Mouse (Mus musculus): Measurements from ENCODE around the gene Ccdc114. TPM values are rescaled to one million over a fixed set of nuclear protein-coding genes. Genes with fewer than 3 reads are reported as not detected.

Ccdc114 gene
- polyA plus RNA-seq, 1 experiment from 2014 or later: 4.3 TPM

GRCm38 (mm10) chr7:45981612-45982011 lies 57.7 kb downstream of the Ccdc114 start:
- no peak for ATAC-seq (replicated peaks; ENCODE audit: low FRiP score)
- no peaks in the 10 kb centered on the region for H3K4me1 ChIP-seq (replicated peaks; ENCODE audit: control insufficient read depth, insufficient read depth, low read length)
- H3K36me3 ChIP-seq (ENCODE audit: control insufficient read depth, insufficient read depth, low read length): no peaks in the 10 kb centered on the region
- H3K4me3 ChIP-seq (ENCODE audit: low read depth, low read length): no peak overlapping the region
- no peak for DNase-seq (ENCODE audit: low spot score)
- H3K4me2 ChIP-seq: no peak overlapping the region
- 75% methylated on average over 5 of the region's 5 CpGs for WGBS
- no peak overlapping the region for H3K9ac ChIP-seq (ENCODE audit: low read depth, low read length)
- no peaks in the 10 kb centered on the region for H3K9me3 ChIP-seq (ENCODE audit: control insufficient read depth, low read length)
- no peaks in the 10 kb centered on the region for H3K27me3 ChIP-seq (replicated peaks; ENCODE audit: control insufficient read depth, insufficient read depth, low read length)
- H3K27ac ChIP-seq (ENCODE audit: low read depth, low read length): no peak overlapping the region

GRCm38 (mm10) chr7:45986893-45987292 lies 63.0 kb downstream of the Ccdc114 start:
- 75% methylated on average over 6 of the region's 6 CpGs for WGBS
- H3K27ac ChIP-seq (ENCODE audit: low read depth, low read length): no peak overlapping the region
- no peak overlapping the region for H3K4me3 ChIP-seq (ENCODE audit: low read depth, low read length)
- no peaks in the 10 kb centered on the region for H3K4me1 ChIP-seq (replicated peaks; ENCODE audit: control insufficient read depth, insufficient read depth, low read length)
- H3K4me2 ChIP-seq: no peak overlapping the region
- ATAC-seq (replicated peaks; ENCODE audit: low FRiP score) (no peak), DNase-seq (ENCODE audit: low spot score) (no peak)
- no peaks in the 10 kb centered on the region for H3K9me3 ChIP-seq (ENCODE audit: control insufficient read depth, low read length)
- H3K27me3 ChIP-seq (replicated peaks; ENCODE audit: control insufficient read depth, insufficient read depth, low read length): no peaks in the 10 kb centered on the region
- no peaks in the 10 kb centered on the region for H3K36me3 ChIP-seq (ENCODE audit: control insufficient read depth, insufficient read depth, low read length)
- no peak overlapping the region for H3K9ac ChIP-seq (ENCODE audit: low read depth, low read length)

- no peak for ATAC-seq (replicated peaks; ENCODE audit: low FRiP score)
- no peak for DNase-seq (ENCODE audit: low spot score)
- no peaks in the 10 kb centered on the region for H3K27me3 ChIP-seq (replicated peaks; ENCODE audit: control insufficient read depth, insufficient read depth, low read length)
- H3K9ac ChIP-seq (ENCODE audit: low read depth, low read length): no peak overlapping the region
- WGBS: 70% methylated on average over 1 of the region's 1 CpGs
- H3K36me3 ChIP-seq (ENCODE audit: control insufficient read depth, insufficient read depth, low read length): no peaks in the 10 kb centered on the region
- no peaks in the 10 kb centered on the region for H3K9me3 ChIP-seq (ENCODE audit: control insufficient read depth, low read length)
- no peak overlapping the region for H3K27ac ChIP-seq (ENCODE audit: low read depth, low read length)
- no peak overlapping the region for H3K4me3 ChIP-seq (ENCODE audit: low read depth, low read length)
- H3K4me1 ChIP-seq (replicated peaks; ENCODE audit: control insufficient read depth, insufficient read depth, low read length): no peaks in the 10 kb centered on the region
- no peak overlapping the region for H3K4me2 ChIP-seq
Measured at GRCm38 (mm10) chr7:45988344-45988743, 64.5 kb downstream of the Ccdc114 start.

- H3K27me3 ChIP-seq (replicated peaks; ENCODE audit: control insufficient read depth, insufficient read depth, low read length): no peaks in the 10 kb centered on the region
Measured at GRCm38 (mm10) chr7:45992470-45992869, 68.6 kb downstream of the Ccdc114 start.

More at GRCm38 (mm10) chr7:45992470-45992869, 68.6 kb downstream of the Ccdc114 start:
- DNase-seq (ENCODE audit: low spot score) (no peak), ATAC-seq (replicated peaks; ENCODE audit: low FRiP score) (no peak)
- 66% methylated on average over 8 of the region's 8 CpGs for WGBS
- Histone ChIP-seq H3K9me3 (ENCODE audit: control insufficient read depth, low read length) (no peaks in the 10 kb centered on the region), H3K4me2 (no peak overlapping the region), H3K27ac (ENCODE audit: low read depth, low read length) (no peak overlapping the region), H3K4me3 (ENCODE audit: low read depth, low read length) (no peak overlapping the region), H3K4me1 (replicated peaks; ENCODE audit: control insufficient read depth, insufficient read depth, low read length) (no peaks in the 10 kb centered on the region), H3K9ac (ENCODE audit: low read depth, low read length) (no peak overlapping the region), H3K36me3 (ENCODE audit: control insufficient read depth, insufficient read depth, low read length) (no peaks in the 10 kb centered on the region)

Other genes starting within 250 kb of the Ccdc114 start
- 0.23 TPM in 1 of 2 replicates, not detected in the other for gene Ntn5, start 240.1 kb upstream of the Ccdc114 start, polyA plus RNA-seq (2014; fragmentation: Nextera tagmentation; extraction: Ambion mirVana)
- gene Sec1, start 229.7 kb upstream of the Ccdc114 start, polyA plus RNA-seq (2014; fragmentation: Nextera tagmentation; extraction: Ambion mirVana): 0.30 and 0.33 TPM in 2 replicates
- 1.0 and 1.2 TPM in 2 replicates for gene Car11, start 224.2 kb upstream of the Ccdc114 start, polyA plus RNA-seq (2014; fragmentation: Nextera tagmentation; extraction: Ambion mirVana)
- gene Dbp, start 219.0 kb upstream of the Ccdc114 start, polyA plus RNA-seq (2014; fragmentation: Nextera tagmentation; extraction: Ambion mirVana): 1.8 and 1.9 TPM in 2 replicates
- gene Rpl18, start 208.6 kb upstream of the Ccdc114 start, polyA plus RNA-seq (2014; fragmentation: Nextera tagmentation; extraction: Ambion mirVana): 1,405 and 1,469 TPM in 2 replicates
- 24.2 and 25.6 TPM in 2 replicates for gene Sphk2, start 206.1 kb upstream of the Ccdc114 start, polyA plus RNA-seq (2014; fragmentation: Nextera tagmentation; extraction: Ambion mirVana)
- 0.77 and 1.1 TPM in 2 replicates for gene Fam83e, start 202.9 kb upstream of the Ccdc114 start, polyA plus RNA-seq (2014; fragmentation: Nextera tagmentation; extraction: Ambion mirVana)
- not detected in 2 replicates for gene Spaca4, start 198.3 kb upstream of the Ccdc114 start, polyA plus RNA-seq (2014; fragmentation: Nextera tagmentation; extraction: Ambion mirVana)
- 0.30 and 0.45 TPM in 2 replicates for gene Lmtk3, start 140.3 kb upstream of the Ccdc114 start, polyA plus RNA-seq (2014; fragmentation: Nextera tagmentation; extraction: Ambion mirVana)
- gene Sult2b1, start 139.4 kb upstream of the Ccdc114 start, polyA plus RNA-seq (2014; fragmentation: Nextera tagmentation; extraction: Ambion mirVana): 0.65 and 0.70 TPM in 2 replicates
- gene Cyth2, start 109.5 kb upstream of the Ccdc114 start, polyA plus RNA-seq (2014; fragmentation: Nextera tagmentation; extraction: Ambion mirVana): 67.2 and 69.1 TPM in 2 replicates
- 0.40 and 0.74 TPM in 2 replicates for gene Kcnj14, start 99.3 kb upstream of the Ccdc114 start, polyA plus RNA-seq (2014; fragmentation: Nextera tagmentation; extraction: Ambion mirVana)
- 101 and 106 TPM in 2 replicates for gene Grwd1, start 93.1 kb upstream of the Ccdc114 start, polyA plus RNA-seq (2014; fragmentation: Nextera tagmentation; extraction: Ambion mirVana)
- 54.8 and 60.7 TPM in 2 replicates for gene Kdelr1, start 51.3 kb upstream of the Ccdc114 start, polyA plus RNA-seq (2014; fragmentation: Nextera tagmentation; extraction: Ambion mirVana)
- gene Grin2d, start 45.7 kb upstream of the Ccdc114 start, polyA plus RNA-seq (2014; fragmentation: Nextera tagmentation; extraction: Ambion mirVana): 0.13 and 0.23 TPM in 2 replicates
- gene Syngr4, start 27.4 kb upstream of the Ccdc114 start, polyA plus RNA-seq (2014; fragmentation: Nextera tagmentation; extraction: Ambion mirVana): 1.0 and 1.3 TPM in 2 replicates
- gene Tmem143, start 27.1 kb upstream of the Ccdc114 start, polyA plus RNA-seq (2014; fragmentation: Nextera tagmentation; extraction: Ambion mirVana): 4.0 and 5.8 TPM in 2 replicates
- gene Emp3, start 2.7 kb upstream of the Ccdc114 start, polyA plus RNA-seq (2014; fragmentation: Nextera tagmentation; extraction: Ambion mirVana): 91.8 and 99.6 TPM in 2 replicates
- 5.2 and 5.4 TPM in 2 replicates for gene Abcc6, start 106.2 kb downstream of the Ccdc114 start, polyA plus RNA-seq (2014; fragmentation: Nextera tagmentation; extraction: Ambion mirVana)
- gene Nomo1, start 109.6 kb downstream of the Ccdc114 start, polyA plus RNA-seq (2014; fragmentation: Nextera tagmentation; extraction: Ambion mirVana): 45.5 and 47.6 TPM in 2 replicates
- gene Kcnj11, start 176.7 kb downstream of the Ccdc114 start, polyA plus RNA-seq (2014; fragmentation: Nextera tagmentation; extraction: Ambion mirVana): not detected in 2 replicates

All from liver, embryonic 11.5 days (tissue).